Mouse (Mus musculus): Measurements from ENCODE around the gene Wdr27. TPM values are rescaled to one million over a fixed set of nuclear protein-coding genes. Genes with fewer than 3 reads are reported as not detected.
"Not testable (repeated sequence)": the region's sequence is repeated elsewhere in the genome, so short reads cannot be mapped to it uniquely, and the experiment has no call there.

Gene Wdr27
- polyA plus RNA-seq (2016; fragmentation: Nextera tagmentation; extraction: Ambion mirVana), result 1.6 and 2.1 TPM in 2 replicates

DNA sequence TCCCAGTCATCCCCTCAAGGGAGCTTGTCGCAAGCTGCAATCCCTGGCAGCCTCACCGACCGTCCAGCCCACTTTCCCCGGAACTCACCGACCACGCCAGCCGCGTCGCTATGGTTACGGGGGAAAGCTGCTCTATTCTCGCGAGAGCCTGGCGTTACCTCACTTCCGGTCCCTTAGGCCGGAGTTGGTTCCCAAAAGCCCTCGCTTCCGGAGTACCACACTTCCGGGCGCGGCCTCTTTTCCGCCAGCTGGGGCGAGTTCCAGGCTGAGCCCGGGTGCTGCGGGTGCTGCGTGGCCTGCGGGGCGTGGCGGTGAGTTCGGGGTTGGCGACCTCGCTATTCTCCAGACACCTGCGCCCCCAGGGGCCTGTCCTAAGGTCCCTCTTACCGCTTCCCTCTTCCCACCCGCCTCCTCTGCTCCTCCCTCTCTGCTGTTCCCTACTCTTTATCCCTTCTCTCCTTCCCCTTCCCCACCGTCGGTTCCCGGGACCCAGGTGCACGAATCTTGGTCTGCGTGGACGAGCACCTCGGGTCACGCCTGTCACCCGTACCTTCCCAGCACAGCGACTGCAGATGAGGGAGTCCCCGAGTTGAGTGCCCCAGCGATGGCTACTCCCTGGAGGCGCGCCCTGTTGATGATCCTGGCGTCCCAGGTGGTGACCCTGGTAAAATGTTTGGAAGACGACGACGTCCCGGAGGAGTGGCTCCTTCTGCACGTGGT lies at the start of gene Wdr27, which contains the start of gene 1600012H06Rik:
Gene Wdr27 (minus strand): TSS at position 150 of the 720 bp plus-strand sequence.
Gene 1600012H06Rik (plus strand): TSS at position 176 of the 720 bp plus-strand sequence.
- H3K9me3 ChIP-seq (replicated peaks), result no peaks in the 10 kb centered on the region
- H3K4me2 ChIP-seq, result peak within 1 kb of the TSS; percentile 95
- peak within 1 kb of the TSS; percentile 84 for H3K27ac ChIP-seq
- no peaks in the 10 kb centered on the region for H3K27me3 ChIP-seq (replicated peaks)
- 1% methylated on average over 54 of the region's 54 CpGs for WGBS (ENCODE audit: insufficient replicate concordance)
- peak; percentile 98 for ATAC-seq
- H3K36me3 ChIP-seq, result peaks cover 36% of the 10 kb centered on the region
- H3K9ac ChIP-seq, result peak within 1 kb of the TSS; percentile 88
- peak within 1 kb of the TSS; percentile 96 for H3K4me3 ChIP-seq
- H3K4me1 ChIP-seq, result peaks cover 28% of the 10 kb centered on the region

DNA sequence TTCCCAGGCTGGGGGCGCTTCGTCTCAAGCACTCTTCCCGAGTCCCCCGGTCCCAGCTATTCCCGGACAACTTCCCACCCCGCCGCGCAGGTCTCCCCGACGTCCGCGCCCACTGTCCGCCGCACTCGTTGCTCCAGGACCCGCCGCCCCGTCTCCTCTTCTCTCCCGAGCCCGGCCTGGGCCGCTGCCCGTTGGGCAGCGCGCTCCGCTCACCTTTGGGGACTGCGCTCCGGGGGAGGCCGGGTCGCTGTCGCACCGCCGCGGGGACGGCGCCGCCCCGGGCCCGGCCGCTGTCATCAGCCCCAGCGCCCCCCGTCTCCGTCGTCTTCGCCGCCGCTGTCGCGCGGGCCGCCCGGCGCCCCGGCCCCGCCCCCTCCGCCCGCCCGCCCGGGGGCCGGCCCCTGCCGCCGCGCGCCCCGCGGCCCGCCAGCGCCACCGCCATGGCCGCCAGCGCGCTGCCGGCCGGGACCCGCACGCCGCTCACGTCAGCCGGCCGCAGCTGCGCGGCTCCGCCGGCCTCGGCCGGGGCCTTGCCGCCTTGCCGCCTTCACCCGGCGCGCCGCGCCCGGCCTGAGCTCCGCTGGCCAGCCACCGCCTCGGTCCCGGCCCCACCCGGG lies 49.7 kb upstream of the Wdr27 start:
- peak; percentile 73 for ATAC-seq
- H3K4me1 ChIP-seq; H3K4me3 ChIP-seq; H3K27ac ChIP-seq; H3K9ac ChIP-seq; H3K4me2 ChIP-seq; H3K36me3 ChIP-seq; H3K27me3 ChIP-seq (replicated peaks); H3K9me3 ChIP-seq (replicated peaks): not testable (repeated sequence)
- WGBS (ENCODE audit: insufficient replicate concordance), result no CpG with 5 or more reads among the region's 98 CpGs

DNA sequence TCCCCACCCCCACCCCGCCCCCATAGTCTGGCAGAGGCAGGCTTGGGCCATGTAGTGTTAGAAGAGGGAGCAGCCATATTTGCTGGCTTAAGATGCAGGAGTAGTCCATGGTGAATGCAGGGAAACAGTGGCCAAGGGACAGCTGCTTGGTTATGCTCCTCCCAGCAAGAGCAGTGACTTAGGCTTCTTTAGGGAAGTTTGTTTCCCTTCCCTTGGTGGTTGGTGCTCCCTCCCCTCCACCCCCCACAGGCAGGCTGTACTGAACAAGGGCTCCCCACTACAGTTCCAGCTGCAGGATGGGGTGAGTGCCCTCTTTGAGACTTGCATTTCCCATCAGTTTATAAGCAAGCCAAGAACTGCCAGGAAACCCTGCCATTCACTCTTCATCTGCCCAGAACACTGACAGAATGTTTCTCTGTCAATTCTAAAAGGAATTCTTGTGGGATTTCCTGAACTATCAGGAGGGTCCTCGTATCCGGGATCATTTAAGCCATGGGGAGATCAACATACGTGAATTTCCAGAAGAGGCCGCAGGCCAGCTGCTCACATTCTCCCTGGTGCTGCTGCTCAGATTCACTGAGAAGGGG lies 47.3 kb upstream of the Wdr27 start:
- H3K36me3 ChIP-seq; H3K27me3 ChIP-seq (replicated peaks); H3K27ac ChIP-seq; H3K9ac ChIP-seq; H3K4me3 ChIP-seq; ATAC-seq; H3K4me2 ChIP-seq; H3K9me3 ChIP-seq (replicated peaks); H3K4me1 ChIP-seq: not testable (repeated sequence)
- WGBS (ENCODE audit: insufficient replicate concordance), result 76% methylated on average over 4 of the region's 5 CpGs

DNA sequence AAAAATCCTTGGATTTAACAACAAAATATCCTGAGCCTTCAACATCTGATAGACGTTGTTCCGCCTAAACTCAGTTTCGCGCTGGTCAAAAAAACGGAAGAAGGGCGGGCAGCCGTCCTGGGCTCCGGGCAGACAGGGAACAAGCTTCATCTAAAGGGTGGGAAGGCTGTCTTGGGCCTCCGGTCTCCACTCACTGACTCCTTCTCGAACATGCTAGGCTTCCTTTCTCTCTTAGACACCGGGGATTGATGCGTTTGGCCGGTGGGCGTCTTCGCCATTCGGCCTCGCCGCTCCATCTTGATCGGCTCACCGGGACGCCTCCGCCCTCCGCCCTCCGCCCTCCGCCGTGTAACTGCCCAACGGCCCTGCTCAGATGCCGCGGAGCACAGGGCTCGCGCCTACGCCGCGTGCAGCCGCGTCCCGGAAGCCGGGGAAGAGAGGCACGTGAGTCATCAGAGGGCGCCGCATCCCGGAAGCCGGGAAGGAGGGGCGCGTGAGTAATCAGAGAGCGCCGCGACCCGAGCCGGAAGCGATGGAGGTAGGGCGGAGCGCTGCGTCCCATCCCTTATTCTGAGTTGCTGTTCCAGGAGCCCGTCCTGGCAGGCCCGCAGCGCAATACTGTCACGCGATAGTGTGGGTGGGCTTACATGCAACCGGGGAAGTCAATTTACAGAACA lies 35.5 kb upstream of the Wdr27 start, which contains the start of the genes 9030025P20Rik and Gm3417:
Gene 9030025P20Rik (plus strand): TSS at position 107 of the 677 bp plus-strand sequence.
Gene Gm3417 (minus strand): TSS at position 429 of the 677 bp plus-strand sequence.
- H3K36me3 ChIP-seq; H3K4me1 ChIP-seq; H3K27me3 ChIP-seq (replicated peaks); H3K9me3 ChIP-seq (replicated peaks); H3K27ac ChIP-seq; H3K9ac ChIP-seq: not testable (repeated sequence)
- H3K4me3 ChIP-seq, result 0 out of 2 replicates have a peak within 1 kb of the TSS, but pooled peaks have one; percentile 32
- peak within 1 kb of the TSS; percentile 43; the same call in 1 of the 2 replicates for H3K4me2 ChIP-seq
- peak; percentile 95 for ATAC-seq
- no CpG with 5 or more reads among the region's 60 CpGs for WGBS (ENCODE audit: insufficient replicate concordance)

DNA sequence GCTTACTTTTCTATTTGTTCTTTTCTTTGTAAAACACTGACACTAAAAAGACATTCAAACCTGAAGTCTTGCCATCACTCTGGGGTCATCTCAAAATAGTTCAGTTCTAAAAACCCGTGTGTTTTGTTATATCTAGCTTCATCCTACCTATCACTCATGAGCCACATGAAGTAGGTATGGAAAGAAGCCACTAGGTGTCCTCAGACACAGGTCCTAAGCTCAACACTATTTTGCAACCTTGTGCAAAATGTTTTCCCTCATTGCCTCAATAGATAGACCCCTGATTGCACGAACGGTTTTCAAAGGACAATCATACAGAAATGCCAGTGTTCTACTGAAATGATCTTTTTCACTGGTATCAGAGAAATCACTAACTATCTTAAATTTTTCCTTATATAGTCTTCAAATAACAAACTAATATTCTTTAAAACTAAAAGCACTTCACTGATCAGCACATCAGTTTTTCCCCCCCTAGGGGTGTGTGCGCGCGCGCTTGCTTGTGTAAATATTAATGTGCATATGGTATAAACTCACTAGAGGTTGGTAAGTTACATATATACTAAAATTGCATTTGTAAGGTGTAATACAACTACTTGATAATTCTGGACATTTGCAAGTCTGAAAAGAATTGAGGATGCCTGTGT lies 34.9 kb upstream of the Wdr27 start:
- not testable (repeated sequence) for H3K4me1 ChIP-seq; H3K27me3 ChIP-seq (replicated peaks); H3K27ac ChIP-seq; H3K9me3 ChIP-seq (replicated peaks); H3K9ac ChIP-seq; H3K36me3 ChIP-seq
- Histone ChIP-seq H3K4me3 (0 out of 2 replicates have a peak overlapping the region, but pooled peaks have one; percentile 32), H3K4me2 (peak overlapping the region; percentile 43; the same call in 1 of the 2 replicates)
- ATAC-seq, result peak; percentile 26; the same call in 1 of the 2 replicates
- 4% methylated on average over 4 of the region's 7 CpGs for WGBS (ENCODE audit: insufficient replicate concordance)

DNA sequence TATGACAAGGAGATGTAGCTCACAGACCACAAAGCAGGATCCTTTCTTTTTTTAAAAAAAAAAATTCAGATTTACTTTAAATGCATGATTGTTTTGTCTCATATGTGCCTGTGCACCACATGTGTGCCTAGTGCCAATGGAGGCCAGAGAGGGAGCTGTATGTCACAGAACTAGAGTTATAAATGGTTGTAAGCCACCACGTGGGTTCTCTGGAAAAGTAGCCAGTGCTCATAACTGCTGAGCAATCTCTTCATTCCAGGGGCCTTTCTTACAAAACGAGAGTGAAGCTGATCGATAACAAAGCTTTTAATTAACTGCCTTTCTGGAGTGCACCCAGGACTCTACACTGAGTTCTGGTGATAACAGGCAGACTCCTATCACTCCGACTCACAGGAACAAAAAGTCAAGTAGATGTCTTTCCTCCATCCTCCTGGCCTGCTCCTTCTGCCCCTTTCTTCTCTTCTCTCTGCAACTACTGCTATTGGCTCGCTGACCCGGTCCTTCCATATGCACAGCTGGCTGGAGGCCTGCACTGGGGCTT lies 25.5 kb upstream of the Wdr27 start:
- not testable (repeated sequence) for H3K9me3 ChIP-seq (replicated peaks); H3K4me3 ChIP-seq; H3K4me1 ChIP-seq; H3K4me2 ChIP-seq; H3K27me3 ChIP-seq (replicated peaks); H3K27ac ChIP-seq; H3K36me3 ChIP-seq; H3K9ac ChIP-seq
- ATAC-seq, result peak; percentile 84
- no CpG with 5 or more reads among the region's 6 CpGs for WGBS (ENCODE audit: insufficient replicate concordance)

DNA sequence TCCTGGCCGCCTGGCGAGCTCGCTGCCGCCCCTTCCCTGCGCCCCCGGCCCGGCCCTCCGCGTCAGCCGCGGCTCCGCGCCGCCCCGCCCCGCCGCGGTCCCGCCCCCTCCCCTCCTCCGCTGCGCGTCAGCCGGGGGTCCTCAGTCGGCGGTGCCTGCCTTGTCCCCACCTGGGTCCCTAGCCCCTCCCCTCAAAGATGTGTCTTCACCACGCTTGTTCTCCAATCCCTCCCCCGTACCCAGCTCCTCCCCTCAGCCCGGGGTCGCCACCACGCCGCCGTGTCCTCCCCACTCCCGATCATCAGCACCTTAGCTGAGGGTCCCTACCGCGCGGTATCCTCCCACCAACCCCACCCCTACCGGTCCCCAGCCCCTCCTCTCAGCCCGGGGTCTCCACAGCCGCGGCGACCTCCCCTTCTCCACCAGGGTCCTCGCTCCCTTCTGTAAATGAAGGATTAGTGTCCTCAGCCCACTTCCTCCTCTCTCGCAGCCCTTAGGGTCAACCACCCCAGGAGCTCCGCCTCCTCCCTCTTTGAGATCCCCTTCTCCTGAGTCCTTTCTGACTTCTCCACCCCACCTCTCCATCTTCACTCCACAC lies 18.7 kb upstream of the Wdr27 start:
- not testable (repeated sequence) for H3K4me3 ChIP-seq; H3K27me3 ChIP-seq (replicated peaks); H3K9ac ChIP-seq; H3K4me2 ChIP-seq; H3K27ac ChIP-seq; H3K9me3 ChIP-seq (replicated peaks)
- Histone ChIP-seq H3K4me1 (peaks cover 30% of the 10 kb centered on the region), H3K36me3 (peaks cover 19% of the 10 kb centered on the region)
- WGBS (ENCODE audit: insufficient replicate concordance), result no CpG with 5 or more reads among the region's 44 CpGs
- ATAC-seq, result peak; percentile 65

DNA sequence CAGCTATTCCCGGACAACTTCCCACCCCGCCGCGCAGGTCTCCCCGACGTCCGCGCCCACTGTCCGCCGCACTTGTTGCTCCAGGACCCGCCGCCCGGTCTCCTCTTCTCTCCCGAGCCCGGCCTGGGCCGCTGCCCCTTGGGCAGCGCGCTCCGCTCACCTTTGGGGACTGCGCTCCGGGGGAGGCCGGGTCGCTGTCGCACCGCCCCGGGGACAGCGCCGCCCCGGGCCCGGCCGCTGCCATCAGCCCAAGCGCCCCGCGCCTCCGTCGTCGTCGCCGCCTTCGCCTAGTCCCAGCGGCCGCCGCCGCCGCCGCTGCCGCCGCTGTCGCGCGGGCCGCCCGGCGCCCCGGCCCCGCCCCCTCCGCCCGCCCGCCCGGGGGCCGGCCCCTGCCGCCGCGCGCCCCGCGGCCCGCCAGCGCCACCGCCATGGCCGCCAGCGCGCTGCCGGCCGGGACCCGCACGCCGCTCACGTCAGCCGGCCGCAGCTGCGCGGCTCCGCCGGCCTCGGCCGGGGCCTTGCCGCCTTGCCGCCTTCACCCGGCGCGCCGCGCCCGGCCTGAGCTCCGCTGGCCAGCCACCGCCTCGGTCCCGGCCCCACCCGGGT lies 18.1 kb upstream of the Wdr27 start, which contains the start of gene Phf10:
Gene Phf10 (minus strand): TSS at position 323 of the 606 bp plus-strand sequence.
- Histone ChIP-seq H3K27ac (peak within 1 kb of the TSS; percentile 90), H3K36me3 (peaks cover 25% of the 10 kb centered on the region), H3K9ac (peak within 1 kb of the TSS; percentile 97), H3K4me3 (peak within 1 kb of the TSS; percentile 84), H3K4me2 (peak within 1 kb of the TSS; percentile 84), H3K4me1 (peaks cover 35% of the 10 kb centered on the region)
- not testable (repeated sequence) for H3K9me3 ChIP-seq (replicated peaks); H3K27me3 ChIP-seq (replicated peaks)
- under 1% methylated on average over 43 of the region's 100 CpGs for WGBS (ENCODE audit: insufficient replicate concordance)
- ATAC-seq, result peak; percentile 72

DNA sequence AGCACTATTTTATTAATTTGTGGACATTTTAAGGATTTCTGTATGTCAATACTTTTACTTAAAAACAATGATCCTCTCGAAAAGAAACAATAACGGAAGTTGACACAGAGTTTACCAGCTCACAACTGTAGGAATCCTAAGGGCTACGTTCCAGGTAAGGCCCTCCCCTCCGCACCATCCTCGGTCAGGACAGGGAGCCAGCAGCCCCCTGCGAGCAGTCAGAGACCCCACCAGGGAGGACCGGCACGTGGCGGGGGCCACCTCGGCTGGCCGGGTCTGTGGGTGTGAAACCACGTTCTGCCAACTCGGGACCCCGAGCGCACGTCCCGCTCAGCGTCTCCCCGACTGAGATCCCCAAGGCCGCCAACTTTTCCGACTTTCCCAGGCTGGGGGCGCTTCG lies 17.6 kb upstream of the Wdr27 start:
- H3K27me3 ChIP-seq (replicated peaks), result no peaks in the 10 kb centered on the region
- H3K9me3 ChIP-seq (replicated peaks), result no peaks in the 10 kb centered on the region
- peaks cover 28% of the 10 kb centered on the region for H3K36me3 ChIP-seq
- H3K4me3 ChIP-seq, result peak overlapping the region; percentile 84
- H3K4me1 ChIP-seq, result peaks cover 35% of the 10 kb centered on the region
- peak overlapping the region; percentile 84 for H3K4me2 ChIP-seq
- H3K27ac ChIP-seq, result peak overlapping the region; percentile 90
- peak overlapping the region; percentile 97 for H3K9ac ChIP-seq
- WGBS (ENCODE audit: insufficient replicate concordance), result 7% methylated on average over 19 of the region's 23 CpGs
- ATAC-seq, result peak; percentile 21; the same call in 1 of the 2 replicates

DNA sequence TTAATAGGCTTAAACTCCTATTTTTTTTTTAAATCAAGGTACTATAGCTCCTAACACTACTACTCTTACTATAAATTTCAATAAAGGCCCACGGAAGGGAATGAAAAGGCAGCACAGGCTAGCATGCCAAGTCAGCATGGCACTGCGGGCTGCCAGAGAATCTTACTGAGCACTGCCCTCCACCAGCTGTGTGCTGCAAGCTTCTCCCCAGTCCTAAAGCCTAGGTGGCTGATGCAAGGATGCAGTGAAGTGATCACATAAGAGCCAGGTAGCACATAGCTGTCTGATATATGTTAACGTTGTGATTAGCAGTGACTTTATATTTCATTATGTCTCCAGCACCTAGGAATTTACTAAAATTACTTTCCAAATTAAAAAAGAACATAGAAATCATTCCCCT lies 17.0 kb upstream of the Wdr27 start:
- Histone ChIP-seq H3K27ac (peak overlapping the region; percentile 64), H3K9ac (peak overlapping the region; percentile 70), H3K4me1 (peaks cover 35% of the 10 kb centered on the region), H3K4me3 (peak overlapping the region; percentile 84), H3K9me3 (replicated peaks) (no peaks in the 10 kb centered on the region), H3K36me3 (peaks cover 29% of the 10 kb centered on the region), H3K27me3 (replicated peaks) (no peaks in the 10 kb centered on the region), H3K4me2 (peak overlapping the region; percentile 84)
- WGBS (ENCODE audit: insufficient replicate concordance), result 27% methylated on average over 3 of the region's 3 CpGs
- no peak for ATAC-seq
